Mouse (Mus musculus) hematopoietic stem cell, adult 5-6 weeks (primary cell): ENCODE results near the gene Ptprn2. TPM values are rescaled to one million over a fixed set of nuclear protein-coding genes. Genes with fewer than 3 reads are reported as not detected.

ENCODE experiments used
- ATAC-seq, 2 experiments: fragments of 125-278 bp in 1 of 2; replicated peaks in 1 of 2; 2 replicates each; pipeline ENCODE4 v1.8.0; 2016 to 2017; ENCODE audit warnings: inconsistent platforms in 2 of 2, mild to moderate bottlenecking in 2 of 2, moderate number of reproducible peaks in 2 of 2, low read depth in 1 of 2, moderate TSS enrichment in 1 of 2; ENCODE audit not compliant: low FRiP score in 2 of 2, poor library complexity in 2 of 2, severe bottlenecking in 2 of 2, insufficient read depth in 1 of 2, low TSS enrichment in 1 of 2
- total RNA-seq: library from RNA; stranded (forward); fragments of 172-1452, 232-1000 nt; gene quantifications from 2 replicates; pipeline ENCODE4 v1.2.3, GENCODE M21; 2017

Ptprn2 gene
- total RNA-seq, 1 experiment from 2014 or later, result not detected

DNA sequence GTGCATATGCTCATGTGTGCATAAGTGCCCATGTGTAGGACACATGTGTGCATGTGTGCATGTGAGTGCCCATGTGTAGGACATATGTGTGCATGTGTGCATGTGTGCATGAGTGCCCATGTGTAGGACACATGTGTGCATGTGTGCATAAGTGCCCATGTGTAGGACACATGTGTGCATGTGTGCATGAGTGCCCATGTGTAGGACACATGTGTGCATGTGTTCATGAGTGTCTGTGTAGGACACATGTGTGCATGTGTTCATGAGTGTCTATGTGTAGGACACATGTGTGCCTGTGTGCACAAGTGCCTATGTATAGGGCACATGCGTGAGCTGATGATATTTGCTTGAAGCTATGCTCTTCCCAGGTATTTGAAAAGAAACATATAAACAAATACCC lies 547.7 kb downstream of the Ptprn2 start:
- ATAC-seq, result no peak

GRCm38 (mm10) chr12:117034506-117034905 lies 549.0 kb downstream of the Ptprn2 start:
- no peak for ATAC-seq

DNA sequence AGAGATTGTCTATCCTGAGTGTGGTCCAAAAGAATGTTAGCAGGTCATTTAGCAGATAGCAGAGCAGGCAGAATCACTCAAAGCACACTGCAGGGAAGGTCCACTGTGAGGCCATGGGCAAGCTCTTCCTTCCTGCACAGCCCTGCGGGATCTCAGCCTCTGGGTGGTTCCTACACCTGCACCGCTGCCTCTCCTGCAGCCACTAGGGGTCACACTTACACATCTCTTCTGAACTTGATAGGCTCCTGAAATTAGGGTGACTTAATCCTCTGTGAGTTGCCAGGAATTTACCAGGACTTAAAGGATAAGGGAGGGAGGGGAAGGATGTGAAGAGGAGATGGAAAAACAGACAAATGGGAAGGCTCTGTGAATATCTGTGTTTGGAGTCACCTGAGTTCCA lies 549.7 kb downstream of the Ptprn2 start:
- ATAC-seq, result peak; percentile 80 to 85

GRCm38 (mm10) chr12:117039411-117039810 lies 553.9 kb downstream of the Ptprn2 start:
- no peak for ATAC-seq

GRCm38 (mm10) chr12:117041409-117041808 lies 555.9 kb downstream of the Ptprn2 start:
- no peak for ATAC-seq

GRCm38 (mm10) chr12:117042706-117043105 lies 557.2 kb downstream of the Ptprn2 start:
- no peak for ATAC-seq

DNA sequence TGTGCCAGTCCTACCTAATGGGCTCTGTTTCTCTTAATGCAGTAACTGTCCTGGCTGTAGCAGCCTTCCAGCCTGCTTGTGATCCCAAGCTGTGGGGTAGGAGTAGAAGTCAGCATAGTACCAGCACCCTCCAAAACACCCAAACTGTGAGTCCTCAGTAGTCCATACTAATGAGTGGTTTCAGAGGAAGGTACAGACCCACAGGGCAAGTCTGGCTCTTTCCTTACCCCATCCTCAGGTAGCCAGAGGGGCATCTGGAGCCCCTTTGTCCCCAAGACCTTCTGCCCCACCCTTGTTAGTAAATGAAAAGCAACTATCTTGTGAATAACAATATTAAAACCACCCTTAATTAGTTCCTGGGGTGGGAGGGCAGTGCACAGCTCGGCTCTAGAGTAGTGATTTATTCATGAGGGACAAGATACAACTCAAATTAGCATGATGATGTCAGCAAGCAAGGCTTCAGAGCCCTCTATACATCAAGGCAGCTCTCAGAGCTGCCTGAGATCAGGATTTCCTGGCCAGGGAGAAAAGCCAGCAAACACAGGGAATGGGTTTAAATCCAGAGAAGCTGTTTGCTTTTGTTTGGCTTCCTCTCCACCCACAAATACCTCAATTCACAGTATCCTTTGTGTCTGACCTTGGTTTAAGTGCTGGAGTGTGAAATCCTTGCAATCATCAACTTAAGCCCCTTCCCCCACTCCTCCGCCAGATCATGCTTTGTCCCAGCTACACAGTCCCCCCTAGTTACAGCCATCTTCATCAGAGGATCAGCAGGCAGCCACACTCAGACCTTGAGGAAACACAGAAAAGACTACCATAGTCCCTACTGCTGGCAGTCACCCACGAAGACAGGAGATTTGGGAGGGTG lies 562.1 kb downstream of the Ptprn2 start:
- ATAC-seq, result no peak

GRCm38 (mm10) chr12:117049829-117050228 lies 564.3 kb downstream of the Ptprn2 start:
- ATAC-seq, result no peak

GRCm38 (mm10) chr12:117053223-117053850 lies 567.8 kb downstream of the Ptprn2 start:
- no peak for ATAC-seq

DNA sequence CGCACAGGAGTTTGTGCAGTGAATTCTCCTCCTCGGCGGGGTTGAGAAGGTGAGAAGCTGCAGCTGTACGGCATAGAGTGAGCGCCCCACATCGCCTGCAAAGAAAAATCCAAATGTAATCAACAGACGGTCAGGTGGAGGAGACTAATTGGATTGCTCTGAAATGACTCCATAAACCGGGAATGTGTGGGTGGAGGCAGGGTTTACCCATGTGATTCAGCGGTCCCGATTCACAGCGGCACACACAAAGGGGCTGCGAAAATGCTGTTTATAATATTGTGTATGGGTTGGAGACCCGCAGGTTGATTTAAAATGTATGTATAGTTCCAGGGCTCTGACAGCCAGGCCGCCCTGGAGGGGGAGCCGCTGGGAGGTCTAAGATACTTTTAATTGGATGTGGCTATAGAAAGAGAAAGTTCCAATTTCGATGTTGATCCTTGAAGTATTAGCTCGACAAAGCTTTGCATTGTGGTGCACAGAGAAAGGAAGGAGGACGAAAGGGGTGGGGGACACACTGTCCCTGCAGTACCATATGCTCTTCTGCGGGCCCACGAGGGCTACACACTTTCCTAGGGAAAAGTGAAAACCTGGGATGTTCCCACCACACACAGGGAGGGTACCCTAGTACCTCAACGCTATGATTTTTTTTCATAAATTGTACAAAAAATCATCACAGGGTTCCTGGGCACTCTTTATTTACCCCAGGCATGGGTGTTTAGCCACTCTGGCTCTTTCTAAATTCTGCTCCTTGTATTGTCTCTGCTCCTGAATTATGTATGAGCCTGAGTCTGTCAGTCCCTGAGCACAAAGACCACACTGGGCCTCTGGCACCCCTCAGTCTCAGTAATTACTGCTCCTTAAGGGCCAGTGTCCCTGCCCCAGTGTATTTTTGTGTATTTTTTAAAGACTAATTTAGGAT lies 568.6 kb downstream of the Ptprn2 start:
- ATAC-seq, result no peak

- ATAC-seq, result no peak
Measured at GRCm38 (mm10) chr12:117054925-117055570, 569.5 kb downstream of the Ptprn2 start.

DNA sequence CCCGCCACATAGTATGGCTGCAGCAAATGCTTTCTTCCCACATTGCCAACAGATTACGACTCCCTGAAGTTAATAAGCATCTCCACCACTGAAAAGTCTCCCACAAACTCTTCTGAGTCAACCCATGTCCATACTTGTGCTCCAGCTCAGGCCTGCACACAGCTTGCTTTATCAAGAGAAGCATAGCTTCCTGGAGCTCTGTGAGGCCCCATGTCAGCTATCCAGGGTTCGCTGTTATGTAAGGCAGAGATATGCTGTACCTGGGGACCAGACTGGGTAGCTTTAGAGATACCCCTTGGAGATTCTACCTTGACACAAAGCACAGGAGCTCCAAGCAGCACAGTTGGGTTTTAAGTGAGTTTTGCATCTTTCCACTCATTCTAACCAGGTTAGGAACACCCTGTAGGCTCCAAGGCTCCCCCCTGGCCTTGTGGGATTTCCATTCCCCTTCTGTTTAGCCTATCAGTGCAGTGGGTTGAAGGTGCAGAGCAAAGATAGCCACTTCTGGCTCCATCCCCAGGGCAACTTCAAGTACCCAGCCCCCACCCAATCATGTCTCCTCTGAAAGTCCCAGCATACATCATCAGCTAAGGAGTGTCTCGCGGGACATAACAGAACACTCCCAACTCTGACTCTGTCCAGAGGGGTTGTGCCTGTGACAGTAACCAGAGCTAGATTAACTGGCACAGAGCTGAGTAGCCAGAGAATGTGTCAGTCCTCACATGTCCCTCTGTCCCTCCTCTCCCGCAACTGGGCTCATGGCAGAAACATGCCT lies 572.9 kb downstream of the Ptprn2 start:
- ATAC-seq, result no peak

- ATAC-seq, result no peak
Measured at GRCm38 (mm10) chr12:117058975-117059374, 573.5 kb downstream of the Ptprn2 start.

GRCm38 (mm10) chr12:117077664-117078063 lies 592.1 kb downstream of the Ptprn2 start:
- peak; percentile 65 to 78; a peak in 3 of 4 replicates for ATAC-seq

- no peak for ATAC-seq
Measured at GRCm38 (mm10) chr12:117078945-117079344, 593.4 kb downstream of the Ptprn2 start.

DNA sequence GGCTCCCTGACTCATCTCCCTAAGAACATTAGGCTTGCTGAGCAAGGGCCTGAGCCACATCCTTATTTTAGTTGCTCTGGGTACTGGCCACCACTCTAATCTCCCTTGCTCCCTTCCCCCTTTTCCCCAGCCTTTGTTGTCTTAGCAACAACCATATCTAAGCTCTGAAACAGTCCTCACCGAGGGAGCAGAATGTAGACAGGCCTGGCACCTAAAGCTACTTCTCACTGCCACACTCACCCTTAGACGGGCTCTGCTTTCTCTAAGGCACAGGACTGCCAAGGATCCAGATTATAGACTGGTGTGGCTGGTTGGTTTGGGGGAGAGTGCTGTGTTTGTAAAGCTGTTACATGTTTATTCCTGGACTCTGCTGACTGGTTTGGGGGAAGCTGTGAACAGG lies 594.2 kb downstream of the Ptprn2 start:
- ATAC-seq, result no peak
